Mouse (Mus musculus) CD4-positive helper T cell, adult 2 months (primary cell): ENCODE data around the gene Klhdc8b.

Experiments used
- DNase-seq: peaks from one replicate; pipeline ENCODE4 v3.0.0-alpha.2; 2012; ENCODE audit warnings: low read depth, missing footprints, low spot score

Gene Klhdc8b

GRCm38 (mm10) chr9:108461181-108461631, at the start of gene Klhdc8b:
Gene Klhdc8b, minus strand, starts transcription at chr9:108461581.
- no peak for DNase-seq

GRCm38 (mm10) chr9:108508776-108509175, 47.4 kb upstream of the Klhdc8b start:
- DNase-seq, result no peak

DNA sequence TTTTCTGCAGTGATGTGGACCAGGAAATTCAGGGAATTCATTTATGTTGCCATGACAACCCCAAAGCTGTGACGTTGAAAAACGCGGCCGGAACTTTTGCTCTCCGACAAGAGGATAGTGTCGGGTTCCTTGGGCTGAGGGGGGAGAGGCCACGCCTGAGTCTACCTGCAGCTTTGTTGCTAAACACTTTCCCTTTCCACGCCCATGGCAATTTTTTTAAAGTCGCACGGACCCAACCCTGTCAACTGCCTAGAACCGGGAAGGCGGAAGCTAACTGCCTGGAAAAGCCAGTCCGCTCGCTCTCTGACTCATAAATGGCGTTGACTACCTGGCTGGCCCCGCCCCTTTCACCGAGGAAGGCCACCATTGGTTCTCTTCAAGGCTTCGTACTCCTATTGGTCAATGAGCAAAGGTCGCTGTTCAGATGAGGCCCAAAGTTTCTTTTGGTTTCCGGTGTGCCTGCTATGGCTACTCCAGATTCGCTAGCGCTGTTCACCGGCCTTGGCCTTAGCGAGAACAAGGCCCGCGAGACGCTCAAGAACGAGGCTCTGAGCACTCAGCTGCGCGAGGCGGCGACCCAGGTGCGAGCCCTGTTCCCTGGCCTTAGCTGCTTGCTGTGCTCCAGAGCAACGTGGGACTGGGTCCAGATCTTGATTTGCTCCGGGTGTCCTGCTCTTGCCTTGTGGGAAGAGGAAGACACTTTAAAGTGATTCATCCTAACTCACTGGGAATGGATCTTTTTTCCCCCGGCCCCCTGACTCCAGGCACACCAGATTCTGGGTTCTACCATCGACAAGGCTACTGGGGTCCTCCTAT, 46.4 kb upstream of the Klhdc8b start, which contains the start of gene Qars:
TSS of gene Qars (plus strand) at position 88 of the 816 bp plus-strand sequence.
- peak; percentile 96 for DNase-seq

DNA sequence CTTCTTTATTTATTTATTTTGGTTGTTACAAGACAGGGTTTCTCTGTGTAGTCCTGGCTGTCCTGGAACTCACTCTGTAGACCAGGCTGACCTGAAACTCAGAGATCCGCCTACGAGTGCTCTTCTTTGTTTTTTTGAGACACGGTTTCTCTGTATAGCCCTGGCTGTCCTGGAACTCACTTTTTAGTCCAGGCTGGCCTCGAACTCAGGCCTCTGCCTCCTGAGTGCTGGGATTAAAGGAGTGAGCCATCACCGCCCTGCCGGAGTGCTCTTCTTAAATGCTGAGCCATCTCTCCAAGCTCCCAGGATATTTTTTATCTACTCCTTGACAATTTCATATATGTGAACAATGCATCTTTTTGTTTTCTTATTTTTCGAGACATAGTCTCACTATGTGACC, 45.5 kb upstream of the Klhdc8b start:
- no peak for DNase-seq

- DNase-seq, result no peak
Measured at GRCm38 (mm10) chr9:108499943-108500342, 38.6 kb upstream of the Klhdc8b start.

GRCm38 (mm10) chr9:108499231-108499630, 37.9 kb upstream of the Klhdc8b start:
- no peak for DNase-seq

DNA sequence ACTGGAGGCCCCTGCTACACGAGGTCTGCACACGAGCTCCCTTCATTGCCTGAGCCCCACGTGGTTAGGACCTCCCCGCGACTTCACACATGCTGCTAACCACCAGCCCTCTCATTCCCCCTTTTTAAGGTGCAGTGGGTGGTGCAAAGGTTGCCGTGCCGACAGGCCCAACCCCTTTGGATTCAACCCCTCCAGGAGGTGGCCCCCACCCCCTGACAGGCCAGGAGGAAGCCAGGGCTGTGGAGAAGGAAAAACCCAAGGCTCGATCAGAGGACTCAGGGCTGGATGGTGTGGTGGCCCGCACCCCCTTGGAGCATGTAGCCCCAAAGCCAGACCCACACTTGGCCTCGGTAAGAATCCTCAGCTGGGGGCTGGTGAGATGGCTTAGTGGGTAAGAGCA, 33.5 kb upstream of the Klhdc8b start:
- no peak for DNase-seq

DNA sequence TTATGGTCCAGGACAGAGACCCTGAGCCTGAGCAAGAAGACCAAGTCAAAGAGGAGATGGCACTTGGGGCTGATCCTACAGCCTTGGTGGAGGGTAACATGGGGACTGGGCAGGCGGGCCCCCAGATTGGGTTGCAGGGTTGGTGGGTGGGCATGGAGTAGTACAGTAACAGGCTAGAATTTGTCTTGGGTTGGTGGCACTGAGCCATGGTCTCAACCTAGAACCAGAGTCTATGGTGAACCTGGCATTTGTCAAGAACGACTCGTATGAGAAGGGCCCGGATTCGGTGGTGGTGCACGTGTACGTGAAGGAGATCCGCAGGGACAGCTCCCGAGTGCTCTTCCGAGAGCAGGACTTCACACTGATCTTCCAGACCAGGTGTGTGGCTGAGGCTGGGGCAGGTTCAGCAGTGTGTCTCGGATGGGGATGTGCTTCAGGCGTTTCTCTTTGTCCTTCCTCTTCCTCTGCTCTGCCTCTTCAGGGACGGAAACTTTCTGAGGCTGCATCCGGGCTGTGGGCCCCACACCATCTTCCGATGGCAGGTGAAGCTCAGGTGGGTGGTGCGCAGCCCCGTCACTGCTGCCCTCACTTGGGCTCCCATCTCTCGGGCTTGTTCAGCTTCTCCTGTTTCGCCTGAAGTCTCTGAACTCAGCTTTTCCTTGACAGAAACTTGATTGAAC, 32.9 kb upstream of the Klhdc8b start:
- no peak for DNase-seq

DNA sequence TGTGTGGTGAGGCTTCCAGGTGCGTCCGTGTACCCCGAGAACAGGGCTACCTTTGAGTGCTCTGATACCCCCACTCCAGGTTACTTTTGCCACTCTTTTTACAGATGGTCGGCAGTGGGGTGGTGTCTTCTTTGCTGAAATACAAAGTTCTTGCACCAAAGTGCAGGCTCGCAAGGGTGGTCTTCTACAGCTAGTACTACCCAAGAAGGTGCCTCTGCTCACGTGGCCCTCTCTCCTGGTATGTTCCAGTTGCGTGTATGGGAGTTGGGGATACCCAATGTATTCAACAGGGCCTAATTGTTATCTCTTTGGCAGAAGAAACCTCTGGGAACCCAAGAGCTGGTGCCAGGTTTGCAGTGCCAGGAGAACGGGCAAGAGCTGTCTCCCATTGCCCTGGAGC, 31.9 kb upstream of the Klhdc8b start:
- no peak for DNase-seq

GRCm38 (mm10) chr9:108492043-108492750, 30.8 kb upstream of the Klhdc8b start:
- no peak for DNase-seq

DNA sequence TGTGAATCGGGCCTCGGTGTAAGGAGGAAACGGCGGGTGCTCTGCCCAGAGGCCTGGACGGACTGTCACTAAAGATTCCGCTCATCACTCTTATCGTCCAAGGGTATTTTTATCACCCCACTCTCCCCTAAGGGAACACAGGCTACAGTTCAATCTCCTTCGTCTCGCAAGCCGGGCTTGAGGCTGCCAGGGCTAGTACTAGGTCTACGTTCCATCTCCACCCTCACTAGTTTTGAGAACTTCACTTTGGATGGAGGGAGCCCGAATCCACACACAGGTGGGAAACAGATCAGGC, 29.9 kb upstream of the Klhdc8b start:
- no peak for DNase-seq

GRCm38 (mm10) chr9:108490559-108491285, 29.3 kb upstream of the Klhdc8b start, which contains the start of gene Usp19:
Gene Usp19, plus strand, starts transcription at chr9:108490602.
- peak; percentile 98 for DNase-seq

- peak; percentile 36 for DNase-seq
Measured at GRCm38 (mm10) chr9:108489702-108490558, 28.5 kb upstream of the Klhdc8b start.

DNA sequence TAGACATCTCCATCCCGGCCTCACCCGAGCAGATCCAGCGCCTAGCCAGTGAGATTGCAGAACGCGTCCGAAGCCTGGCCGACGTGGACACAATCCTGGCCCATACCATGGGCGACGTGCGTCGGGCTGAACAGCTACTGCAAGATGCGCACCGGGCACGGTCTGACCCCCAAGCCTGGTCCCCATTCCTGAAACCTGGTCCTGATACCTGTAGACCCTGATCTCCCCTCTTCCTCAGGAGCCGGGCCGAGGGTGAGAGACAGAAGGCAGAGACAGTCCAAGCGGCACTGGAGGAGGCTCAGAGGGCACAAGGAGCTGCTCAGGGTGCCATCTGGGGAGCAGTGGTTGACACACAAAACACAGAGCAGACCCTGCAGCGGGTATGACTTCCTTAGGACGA, 27.8 kb upstream of the Klhdc8b start:
- DNase-seq, result no peak

DNA sequence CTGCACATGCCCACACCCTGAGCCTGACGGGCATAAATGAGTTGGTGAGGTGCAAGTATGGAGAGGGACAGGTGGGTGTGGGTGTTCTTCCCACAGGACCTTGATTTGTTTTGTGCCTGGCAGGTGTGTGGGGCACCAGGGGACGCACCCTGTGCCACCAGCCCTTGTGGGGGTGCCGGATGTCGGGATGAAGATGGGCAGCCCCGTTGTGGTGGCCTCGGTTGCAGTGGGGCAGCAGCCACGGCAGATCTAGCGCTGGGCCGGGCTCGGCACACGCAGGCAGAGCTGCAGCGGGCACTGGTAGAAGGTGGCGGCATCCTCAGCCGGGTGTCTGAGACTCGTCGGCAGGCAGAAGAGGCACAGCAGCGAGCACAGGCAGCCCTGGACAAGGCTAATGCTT, 27.0 kb upstream of the Klhdc8b start:
- DNase-seq, result no peak

GRCm38 (mm10) chr9:108486973-108487530, 25.7 kb upstream of the Klhdc8b start:
- DNase-seq, result no peak

- no peak for DNase-seq
Measured at GRCm38 (mm10) chr9:108485301-108485875, 24.0 kb upstream of the Klhdc8b start.

- DNase-seq, result no peak
Measured at GRCm38 (mm10) chr9:108484021-108484420, 22.6 kb upstream of the Klhdc8b start.

DNA sequence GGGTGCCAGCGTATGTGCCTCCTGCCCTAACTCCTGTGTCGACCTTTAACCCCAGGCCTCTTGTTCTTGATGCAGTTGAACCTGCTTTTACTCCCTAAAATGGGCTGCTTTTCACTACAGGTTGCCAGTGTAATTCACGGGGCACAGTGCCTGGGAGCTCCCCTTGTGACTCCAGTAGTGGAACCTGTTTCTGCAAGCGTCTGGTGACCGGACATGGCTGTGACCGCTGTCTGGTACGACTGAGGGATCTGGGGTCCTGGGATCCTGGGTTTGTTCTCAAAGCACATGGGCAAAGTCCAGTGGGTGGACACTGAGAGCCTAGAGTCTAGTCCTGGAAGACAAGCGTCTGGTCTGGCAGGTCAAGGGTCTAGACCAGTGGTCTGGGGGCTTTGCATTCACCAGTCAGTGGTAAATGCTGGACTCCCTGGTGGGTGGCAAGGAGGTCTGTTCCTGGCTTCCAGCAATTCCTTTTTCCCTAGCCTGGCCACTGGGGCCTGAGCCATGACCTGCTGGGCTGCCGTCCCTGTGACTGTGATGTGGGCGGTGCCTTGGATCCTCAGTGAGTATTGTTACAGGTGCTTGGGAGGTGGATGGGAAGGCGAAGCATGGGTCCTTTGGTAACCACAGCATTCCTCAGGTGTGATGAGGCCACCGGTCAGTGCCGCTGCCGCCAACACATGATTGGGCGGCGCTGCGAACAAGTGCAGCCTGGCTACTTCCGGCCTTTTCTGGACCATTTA, 21.8 kb upstream of the Klhdc8b start:
- no peak for DNase-seq
